Mouse (Mus musculus) neural tube, embryonic 14.5 days (tissue): ENCODE results near the gene Ptgr1. TPM values are rescaled to one million over a fixed set of nuclear protein-coding genes. Genes with fewer than 3 reads are reported as not detected.
A peak's percentile ranks its signal among the peaks of the same experiment; 100 is the strongest.

Source experiments
- ATAC-seq: fragments of 200-750 bp; cut with Nextera tagmentation; 2 replicates; pipeline ENCODE4 v1.8.0; 2017; ENCODE audit warnings: low read depth, mild to moderate bottlenecking, moderate TSS enrichment, moderate library complexity
- H3K27ac ChIP-seq: fragments of 300-500 bp; sonication (generic); 2 replicates; pipeline ENCODE4 v1.5.1; 2014; ENCODE audit warnings: low read depth, mild to moderate bottlenecking, control low read depth, low read length, moderate library complexity, mixed read lengths
- H3K27me3 ChIP-seq: fragments of 300-500 bp; sonication (generic); 2 replicates; pipeline ENCODE4 v1.6.1; 2014; ENCODE audit warnings: low read length; ENCODE audit not compliant: control insufficient read depth, insufficient read depth
- H3K36me3 ChIP-seq: fragments of 300-500 bp; sonication (generic); 2 replicates; pipeline ENCODE4 v1.6.1; 2014; ENCODE audit warnings: low read length, mixed read lengths; ENCODE audit not compliant: control insufficient read depth, insufficient read depth
- H3K4me1 ChIP-seq: fragments of 300-500 bp; sonication (generic); 2 replicates; pipeline ENCODE4 v1.6.1; 2014; ENCODE audit warnings: low read length; ENCODE audit not compliant: control insufficient read depth, insufficient read depth
- H3K4me2 ChIP-seq: fragments of 300-500 bp; sonication (generic); 2 replicates; pipeline ENCODE4 v1.6.1; 2014; ENCODE audit warnings: mild to moderate bottlenecking, low read depth, low read length, control low read depth
- H3K4me3 ChIP-seq: fragments of 300-500 bp; sonication (generic); 2 replicates; pipeline ENCODE4 v1.5.1; 2014; ENCODE audit warnings: low read depth, low read length, control low read depth, mixed read lengths
- H3K9ac ChIP-seq: fragments of 300-500 bp; sonication (generic); replicated peaks from 2 replicates; pipeline ENCODE4 v1.6.1; 2014; ENCODE audit warnings: low read depth, mild to moderate bottlenecking, control low read depth, low read length, mixed read lengths
- H3K9me3 ChIP-seq: fragments of 300-500 bp; sonication (generic); 2 replicates; pipeline ENCODE4 v1.6.1; 2016; ENCODE audit warnings: low read length; ENCODE audit not compliant: control insufficient read depth
- WGBS: fragments of 180-500 bp; shearing (Covaris S2); extraction: QIAGEN DNeasy Blood & Tissue Kit; methylation state at CpG from one replicate; pipeline ENCODE4 v1.1.7; 2014; 5-methylcytosine and 5-hydroxymethylcytosine counted together
- polyA plus RNA-seq: library from polyadenylated mRNA; unstranded; fragments of >200 nt; fragmentation: Nextera tagmentation; extraction: Ambion mirVana; gene quantifications from 2 replicates; pipeline ENCODE4 v1.2.1, GENCODE M21; 2014

The Ptgr1 gene
- polyA plus RNA-seq, 1 experiment from 2014 or later: 3.6 TPM

DNA sequence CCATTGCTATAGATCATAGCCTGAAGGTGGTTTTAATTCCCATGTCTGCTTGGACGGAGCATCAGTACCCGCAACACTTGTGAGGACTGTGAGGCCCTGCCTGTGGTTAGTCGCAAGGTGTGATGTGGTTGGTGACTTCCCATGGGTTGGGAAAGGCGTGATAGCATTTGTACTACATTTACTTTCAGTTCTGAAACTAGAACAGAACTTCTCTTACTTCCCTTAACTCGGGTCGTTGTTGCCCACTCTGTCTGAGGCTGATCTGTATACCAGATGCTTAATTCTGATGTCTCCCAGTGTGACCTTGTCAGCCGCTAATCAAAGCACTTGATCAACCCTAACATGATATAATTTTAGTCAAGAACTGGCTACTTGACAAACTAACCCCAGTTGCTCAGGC lies 22.3 kb upstream of the Ptgr1 start:
- Histone ChIP-seq H3K9ac (no peak overlapping the region), H3K36me3 (no peaks in the 10 kb centered on the region), H3K9me3 (no peaks in the 10 kb centered on the region), H3K4me2 (no peak overlapping the region), H3K27me3 (no peaks in the 10 kb centered on the region), H3K27ac (no peak overlapping the region), H3K4me3 (no peak overlapping the region), H3K4me1 (peaks cover 5% of the 10 kb centered on the region)
- ATAC-seq: no peak
- 97% methylated on average over 7 of the region's 7 CpGs for WGBS

DNA sequence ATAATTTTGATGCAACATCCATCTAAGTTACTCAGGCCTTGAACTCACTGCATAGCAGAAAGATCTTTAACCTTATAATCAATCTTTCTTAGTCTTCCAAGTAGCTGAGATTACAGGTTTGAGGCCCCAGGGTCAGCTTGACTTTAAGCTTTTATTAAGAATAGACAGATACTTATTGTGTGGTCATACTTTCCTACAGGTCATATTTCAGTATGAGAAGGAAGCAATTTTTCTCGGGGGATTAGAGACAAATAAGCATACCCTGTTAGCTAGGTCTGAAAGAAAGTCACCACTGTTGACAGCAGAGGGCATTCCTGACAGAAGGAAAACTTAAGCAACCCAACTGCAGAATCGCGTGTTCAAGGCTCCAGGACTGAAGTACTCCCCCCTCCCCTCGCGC lies 21.1 kb upstream of the Ptgr1 start:
- H3K27ac ChIP-seq: no peak overlapping the region
- no peak overlapping the region for H3K4me2 ChIP-seq
- H3K4me3 ChIP-seq: no peak overlapping the region
- 90% methylated on average over 5 of the region's 5 CpGs for WGBS
- no peak for ATAC-seq
- peaks cover 10% of the 10 kb centered on the region for H3K4me1 ChIP-seq
- H3K36me3 ChIP-seq: no peaks in the 10 kb centered on the region
- H3K9ac ChIP-seq: no peak overlapping the region
- no peaks in the 10 kb centered on the region for H3K27me3 ChIP-seq
- no peaks in the 10 kb centered on the region for H3K9me3 ChIP-seq

DNA sequence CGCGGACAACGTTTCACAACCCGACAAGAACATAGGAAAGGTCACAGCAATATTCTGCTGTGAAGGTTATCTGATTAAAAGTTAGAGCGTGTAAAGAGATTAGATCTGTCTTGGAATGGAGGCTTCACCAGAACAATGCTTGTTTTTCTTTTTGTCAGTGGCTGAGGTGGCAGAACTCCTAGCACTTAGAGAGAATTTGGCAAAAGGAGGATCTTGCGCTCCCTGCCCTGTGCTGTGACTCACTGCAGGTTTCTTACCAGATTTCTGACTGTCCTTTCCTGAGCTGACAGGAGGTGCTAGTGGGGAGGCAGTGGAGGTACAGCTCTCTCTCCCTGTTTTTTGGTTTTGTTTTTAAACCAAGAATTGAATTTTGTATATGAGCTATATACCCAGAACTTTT lies 20.1 kb upstream of the Ptgr1 start:
- peaks cover 14% of the 10 kb centered on the region for H3K4me1 ChIP-seq
- WGBS: 87% methylated on average over 6 of the region's 6 CpGs

DNA sequence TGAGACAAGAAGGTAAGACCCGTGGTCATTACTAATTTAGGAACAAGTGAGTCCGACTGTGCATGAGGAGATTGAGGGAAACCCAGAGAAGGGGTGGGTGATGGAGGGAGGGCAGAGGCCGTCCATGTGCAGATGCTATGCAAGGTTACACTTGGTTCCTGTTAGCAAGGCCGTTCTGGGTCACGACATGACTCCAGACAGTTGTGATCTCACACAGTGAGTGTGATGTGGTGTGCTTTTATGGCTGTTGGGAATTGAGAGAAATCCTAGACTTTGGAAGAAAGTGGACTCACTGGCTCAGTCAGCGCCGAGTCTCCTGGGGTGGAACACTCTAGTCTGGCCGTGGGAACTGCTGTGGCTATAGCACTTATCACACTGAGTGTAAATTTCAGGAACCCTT lies 19.3 kb upstream of the Ptgr1 start:
- Histone ChIP-seq H3K27ac (no peak overlapping the region), H3K4me2 (no peak overlapping the region), H3K4me1 (peaks cover 14% of the 10 kb centered on the region), H3K27me3 (no peaks in the 10 kb centered on the region), H3K9me3 (no peaks in the 10 kb centered on the region), H3K36me3 (no peaks in the 10 kb centered on the region), H3K9ac (no peak overlapping the region), H3K4me3 (no peak overlapping the region)
- 72% methylated on average over 8 of the region's 8 CpGs for WGBS
- no peak for ATAC-seq

More for the DNA sequence above, 20.1 kb upstream of the Ptgr1 start:
- no peak for ATAC-seq
- Histone ChIP-seq H3K27ac (no peak overlapping the region), H3K27me3 (no peaks in the 10 kb centered on the region), H3K4me2 (no peak overlapping the region), H3K9ac (no peak overlapping the region), H3K9me3 (no peaks in the 10 kb centered on the region), H3K36me3 (no peaks in the 10 kb centered on the region), H3K4me3 (no peak overlapping the region)

DNA sequence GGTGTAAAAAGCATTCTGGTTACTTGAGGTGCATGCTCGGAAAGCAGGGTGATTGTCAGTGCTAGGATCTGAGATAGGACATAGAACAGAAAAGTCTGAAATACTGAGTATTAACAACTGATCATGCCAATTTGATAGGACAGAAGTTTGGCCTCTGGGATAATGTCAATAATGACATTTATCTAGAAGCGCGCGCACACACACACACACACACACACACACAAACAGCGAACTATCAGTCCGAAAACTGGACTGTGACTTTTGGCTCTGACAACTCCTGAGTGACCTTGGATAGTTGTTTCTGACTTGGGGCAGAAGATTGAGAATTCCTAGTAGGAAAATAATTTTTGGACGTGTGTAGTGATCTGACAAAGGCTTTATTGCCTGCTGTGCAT lies 16.9 kb upstream of the Ptgr1 start:
- peak overlapping the region; percentile 93 for H3K9ac ChIP-seq
- peak overlapping the region; percentile 87 for H3K4me2 ChIP-seq
- H3K36me3 ChIP-seq: no peaks in the 10 kb centered on the region
- ATAC-seq: no peak
- H3K27ac ChIP-seq: no peak overlapping the region; the same call in 1 of the 2 replicates
- peaks cover 14% of the 10 kb centered on the region for H3K4me1 ChIP-seq
- 33% methylated on average over 7 of the region's 7 CpGs for WGBS
- H3K27me3 ChIP-seq: no peaks in the 10 kb centered on the region
- peak overlapping the region; percentile 89 for H3K4me3 ChIP-seq
- no peaks in the 10 kb centered on the region for H3K9me3 ChIP-seq

DNA sequence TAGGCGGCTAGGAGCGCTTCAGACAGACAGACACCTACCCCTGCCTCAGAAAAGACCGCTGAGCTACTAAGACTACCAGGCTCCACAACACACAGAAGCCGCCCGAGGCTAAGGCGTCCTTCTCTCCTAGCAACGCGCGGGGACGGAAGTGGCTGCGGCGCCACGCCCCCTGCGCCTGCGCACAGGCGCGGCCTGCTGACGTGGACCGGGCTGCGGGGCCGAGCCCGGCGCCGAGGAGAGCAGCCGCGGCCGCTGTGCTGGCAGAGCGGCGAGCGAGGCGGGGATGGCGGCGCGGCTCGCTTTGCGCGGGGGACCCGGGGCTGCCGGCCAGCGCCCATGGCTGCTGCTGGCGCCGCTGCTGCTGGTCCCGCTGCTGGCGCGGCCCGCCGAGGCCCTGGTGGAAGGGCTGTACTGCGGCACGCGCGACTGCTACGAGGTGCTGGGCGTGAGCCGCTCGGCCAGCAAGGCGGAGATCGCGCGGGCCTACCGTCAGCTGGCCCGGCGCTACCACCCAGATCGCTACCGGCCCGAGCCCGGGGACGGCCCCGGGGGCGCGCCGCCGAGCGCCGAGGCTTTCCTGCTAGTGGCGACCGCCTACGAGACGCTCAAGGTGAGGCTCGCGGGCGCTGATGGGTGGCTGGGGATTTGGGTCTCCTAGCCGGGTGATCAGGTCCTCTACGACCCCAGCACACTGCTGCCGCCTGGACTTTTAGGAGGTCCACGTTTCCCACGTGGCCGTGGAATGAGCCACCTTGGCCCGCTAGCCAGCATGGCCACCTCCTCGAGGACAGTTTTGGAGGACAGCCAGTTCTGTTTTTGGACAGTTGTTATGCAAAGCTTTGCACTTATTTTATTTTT lies 16.3 kb upstream of the Ptgr1 start, which contains the start of gene Gm20503:
TSS of gene Gm20503 (plus strand) at position 263 of the 858 bp plus-strand sequence.
- no peaks in the 10 kb centered on the region for H3K27me3 ChIP-seq
- H3K4me2 ChIP-seq: peak within 1 kb of the TSS; percentile 87
- no peaks in the 10 kb centered on the region for H3K9me3 ChIP-seq
- H3K36me3 ChIP-seq: no peaks in the 10 kb centered on the region
- peak within 1 kb of the TSS; percentile 89 for H3K4me3 ChIP-seq
- H3K9ac ChIP-seq: peak within 1 kb of the TSS; percentile 93
- peak; percentile 99 for ATAC-seq
- peak within 1 kb of the TSS; percentile 89 for H3K27ac ChIP-seq
- under 1% methylated on average over 54 of the region's 89 CpGs for WGBS
- peaks cover 14% of the 10 kb centered on the region for H3K4me1 ChIP-seq

DNA sequence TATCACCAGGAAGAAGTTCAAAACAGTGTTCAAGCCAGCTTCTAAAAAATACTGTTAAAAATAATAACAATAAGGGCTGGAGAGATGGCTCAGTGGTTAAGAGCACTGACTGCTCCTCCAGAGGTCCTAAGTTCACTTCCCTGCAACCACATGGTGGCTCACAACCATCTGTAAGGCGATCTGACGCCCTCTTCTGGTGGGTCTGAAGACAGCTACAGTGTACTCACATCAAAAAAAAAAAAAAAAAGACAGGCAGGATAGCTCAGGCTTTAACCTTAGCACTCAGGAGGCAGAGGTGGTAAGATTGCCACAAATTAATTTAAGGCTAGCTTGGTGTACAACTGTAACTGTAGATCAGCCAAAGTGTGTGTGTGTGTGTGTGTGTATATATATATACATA lies 13.7 kb upstream of the Ptgr1 start:
- Histone ChIP-seq H3K27me3 (no peaks in the 10 kb centered on the region), H3K27ac (no peak overlapping the region), H3K9me3 (no peaks in the 10 kb centered on the region), H3K4me1 (peaks cover 14% of the 10 kb centered on the region), H3K4me2 (no peak overlapping the region), H3K9ac (no peak overlapping the region), H3K36me3 (no peaks in the 10 kb centered on the region), H3K4me3 (no peak overlapping the region)
- 6% methylated on average over 2 of the region's 2 CpGs for WGBS
- no peak for ATAC-seq

DNA sequence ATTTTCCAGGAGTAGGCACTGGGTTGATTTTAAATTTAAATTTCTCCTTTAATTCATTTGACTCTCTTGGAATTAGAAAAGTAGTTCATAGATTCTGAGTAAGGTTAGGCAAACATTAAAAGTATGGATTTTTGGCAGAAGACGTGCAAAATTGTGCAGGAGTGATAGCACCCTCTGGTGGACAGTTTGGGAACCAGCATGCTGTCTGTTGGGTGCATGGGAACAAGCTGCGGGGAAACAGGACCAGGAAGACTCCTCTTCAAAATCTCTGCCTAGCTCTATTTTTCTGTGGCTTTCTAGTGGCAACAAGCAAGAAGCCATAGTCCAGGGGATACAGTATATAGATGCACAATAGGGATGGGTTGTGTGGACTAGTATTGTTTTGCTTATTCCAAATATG lies 12.8 kb upstream of the Ptgr1 start:
- H3K9ac ChIP-seq: no peak overlapping the region
- WGBS: 23% methylated on average over 2 of the region's 2 CpGs
- H3K4me2 ChIP-seq: no peak overlapping the region
- H3K36me3 ChIP-seq: no peaks in the 10 kb centered on the region
- no peak overlapping the region for H3K4me3 ChIP-seq
- H3K27me3 ChIP-seq: no peaks in the 10 kb centered on the region
- no peak for ATAC-seq
- H3K4me1 ChIP-seq: peaks cover 14% of the 10 kb centered on the region
- no peaks in the 10 kb centered on the region for H3K9me3 ChIP-seq
- H3K27ac ChIP-seq: no peak overlapping the region

DNA sequence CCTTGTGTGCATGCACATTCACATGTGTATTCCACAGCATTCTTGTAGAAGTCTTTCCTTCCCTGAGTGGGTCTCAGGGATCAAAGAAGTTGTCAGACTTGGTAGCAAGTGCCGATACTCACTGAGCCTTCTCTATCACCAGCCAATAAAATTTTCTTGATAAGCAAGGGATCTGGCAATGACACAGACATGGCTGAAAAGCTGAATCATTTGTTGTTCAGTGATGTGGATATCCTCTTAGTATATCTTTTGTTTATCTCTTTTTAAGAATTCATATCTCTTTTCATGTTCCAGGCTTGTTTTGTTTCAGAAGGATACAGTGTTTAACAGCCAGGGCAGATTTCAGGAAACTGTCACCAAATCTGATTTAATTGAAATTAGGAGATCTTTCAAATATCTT lies 11.8 kb upstream of the Ptgr1 start:
- no peaks in the 10 kb centered on the region for H3K9me3 ChIP-seq
- H3K4me3 ChIP-seq: no peak overlapping the region
- 91% methylated on average over 1 of the region's 1 CpGs for WGBS
- H3K4me2 ChIP-seq: no peak overlapping the region
- no peaks in the 10 kb centered on the region for H3K27me3 ChIP-seq
- no peak overlapping the region for H3K27ac ChIP-seq
- no peak overlapping the region for H3K9ac ChIP-seq
- H3K36me3 ChIP-seq: no peaks in the 10 kb centered on the region
- H3K4me1 ChIP-seq: peaks cover 4% of the 10 kb centered on the region; the same call in 1 of the 2 replicates
- no peak for ATAC-seq
